Mouse (Mus musculus) spleen, adult 10 weeks (tissue): ENCODE results near the gene Antxrl. TPM values are rescaled to one million over a fixed set of nuclear protein-coding genes. Genes with fewer than 3 reads are reported as not detected.

Experiments
- polyA plus RNA-seq: library from polyadenylated mRNA; stranded (reverse); fragments of 350-450 nt; fragmentation: Illumina TruSeq; extraction: RNeasy Lipid Tissue Mini Kit (QIAGEN cat#74804); gene quantifications from one replicate; pipeline ENCODE4 v1.2.3, GENCODE M21; 2015; ENCODE audit warnings: low replicate concordance; ENCODE audit not compliant: insufficient read depth

The Antxrl gene
- not detected for polyA plus RNA-seq

DNA sequence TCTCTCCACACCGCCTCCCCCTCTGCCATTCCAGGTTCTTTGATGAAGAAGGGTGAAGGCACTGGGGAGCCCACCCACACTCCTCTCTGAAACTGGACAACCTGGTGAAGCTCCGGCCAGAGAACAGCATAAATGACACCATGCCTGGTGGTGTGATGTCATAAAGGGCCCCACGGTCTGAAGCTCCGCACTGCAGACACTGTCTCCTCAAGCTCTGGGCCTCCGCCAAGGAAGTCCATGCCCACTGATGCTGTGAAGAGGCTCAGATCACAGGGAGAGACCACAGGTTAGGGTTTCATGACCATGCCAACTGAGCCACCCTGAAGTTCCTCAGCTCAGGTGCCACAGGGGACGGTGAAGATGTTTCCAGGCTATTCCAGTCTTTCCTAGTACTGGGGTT is at the start of gene Antxrl:
Gene Antxrl (plus strand): TSS at position 192 of the 400 bp plus-strand sequence.

GRCm38 (mm10) chr14:34015063-34015462 is 37.4 kb upstream of the Antxrl start, which contains the start of gene Gm30083:
Gene Gm30083, minus strand, starts transcription at chr14:34015182.

GRCm38 (mm10) chr14:34016381-34016780 is 36.1 kb upstream of the Antxrl start, which contains the start of gene Gm5460:
Gene Gm5460, plus strand, starts transcription at chr14:34016758.

GRCm38 (mm10) chr14:34085731-34086130 is 33.2 kb downstream of the Antxrl start, which contains the start of gene Anxa8:
Gene Anxa8, plus strand, starts transcription at chr14:34085981.

DNA sequence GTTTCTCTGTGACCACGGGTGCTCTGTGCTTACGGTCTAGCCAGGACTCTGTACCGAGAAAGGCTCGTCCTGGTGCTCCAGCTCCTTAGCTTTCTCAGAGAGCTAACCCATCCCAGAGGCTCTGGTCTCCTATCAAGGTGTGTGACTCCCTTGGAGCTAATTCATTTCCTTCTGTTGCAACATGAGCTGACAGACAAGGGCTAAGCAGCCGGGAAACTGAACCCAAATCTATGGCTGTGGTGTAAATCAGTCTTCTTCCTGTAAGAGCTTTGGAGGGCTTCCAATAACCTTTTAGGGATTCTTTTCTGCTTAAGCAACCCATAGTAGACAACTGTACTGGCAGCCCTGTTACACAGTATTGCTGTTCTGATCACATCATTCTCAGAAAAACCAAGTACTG is 50.1 kb downstream of the Antxrl start, which contains the start of gene A630023A22Rik:
Gene A630023A22Rik (minus strand): TSS at position 154 of the 400 bp plus-strand sequence.

Other genes with a start within 250 kb of the Antxrl start
- 6.9 TPM for gene Gdf10, start 129.1 kb upstream of the Antxrl start, polyA plus RNA-seq
- 0.07 TPM for gene Gdf2, start 111.7 kb upstream of the Antxrl start, polyA plus RNA-seq
- not detected for gene Rbp3, start 98.7 kb upstream of the Antxrl start, polyA plus RNA-seq
- gene Zfp488, start 73.9 kb upstream of the Antxrl start, polyA plus RNA-seq, result 0.06 TPM
- gene Gm30083, start 37.5 kb upstream of the Antxrl start, polyA plus RNA-seq, result not detected
- not detected for gene Gm5460, start 35.9 kb upstream of the Antxrl start, polyA plus RNA-seq
- gene Anxa8, start 33.3 kb downstream of the Antxrl start, polyA plus RNA-seq, result 0.48 TPM
- gene A630023A22Rik, start 50.0 kb downstream of the Antxrl start, polyA plus RNA-seq, result not detected
- gene Npy4r, start 99.8 kb downstream of the Antxrl start, polyA plus RNA-seq, result not detected
- gene Gprin2, start 148.9 kb downstream of the Antxrl start, polyA plus RNA-seq, result 0.14 TPM
- gene Syt15, start 166.9 kb downstream of the Antxrl start, polyA plus RNA-seq, result 3.2 TPM